Mouse (Mus musculus): Measurements from ENCODE around the gene Mrps10. TPM values are rescaled to one million over a fixed set of nuclear protein-coding genes. Genes with fewer than 3 reads are reported as not detected.
"Not testable (repeated sequence)": the region's sequence is repeated elsewhere in the genome, so short reads cannot be mapped to it uniquely, and the experiment has no call there.

The Mrps10 gene
- total RNA-seq (2021): 10 to 100 TPM; 36.0 to 40.5 TPM
- long read RNA-seq, experiment 1, transcript Mrps10-203 (7 exons, 1,018 nt): major isoform, 30 of 59 reads
- long read RNA-seq, experiment 1, transcript Mrps10-204 (7 exons, 1,017 nt): minor isoform, 18 of 59 reads
- long read RNA-seq, experiment 1, partial matches to known transcripts: 3 of 59 reads
- long read RNA-seq, experiment 1, other reads (novel, unspliced or antisense): 8 of 59 reads
- long read RNA-seq, experiment 2, transcript Mrps10-204 (7 exons, 1,017 nt): major isoform, 21 of 52 reads
- long read RNA-seq, experiment 2, transcript Mrps10-203 (7 exons, 1,018 nt): minor isoform, 20 of 52 reads
- long read RNA-seq, experiment 2, partial matches to known transcripts: 3 of 52 reads
- long read RNA-seq, experiment 2, other reads (novel, unspliced or antisense): 8 of 52 reads

- peak; percentile 66 to 85 for DNase-seq (ENCODE audit: low spot score in 2 of 2)
Observed at GRCm38 (mm10) chr17:47368401-47369086, at the start of gene Mrps10. Gene Mrps10, plus strand, starts transcription at chr17:47368887.

GRCm38 (mm10) chr17:47318972-47319625 is 49.6 kb upstream of the Mrps10 start:
- DNase-seq (ENCODE audit: low spot score in 2 of 2): no peak

GRCm38 (mm10) chr17:47319761-47320160 is 48.9 kb upstream of the Mrps10 start:
- DNase-seq (ENCODE audit: low spot score in 2 of 2): no peak

- DNase-seq (ENCODE audit: low spot score in 2 of 2): no peak
Observed at GRCm38 (mm10) chr17:47322128-47322990, 46.3 kb upstream of the Mrps10 start.

- no peak for DNase-seq (ENCODE audit: low spot score in 2 of 2)
Observed at GRCm38 (mm10) chr17:47322991-47323295, 45.7 kb upstream of the Mrps10 start.

- DNase-seq (ENCODE audit: low spot score in 2 of 2): no peak
Observed at GRCm38 (mm10) chr17:47327559-47327958, 41.1 kb upstream of the Mrps10 start.

GRCm38 (mm10) chr17:47327969-47328368 is 40.7 kb upstream of the Mrps10 start:
- DNase-seq (ENCODE audit: low spot score in 2 of 2): no peak

- DNase-seq (ENCODE audit: low spot score in 2 of 2): no peak
Observed at GRCm38 (mm10) chr17:47328552-47329343, 39.9 kb upstream of the Mrps10 start.

GRCm38 (mm10) chr17:47330616-47331015 is 38.1 kb upstream of the Mrps10 start:
- DNase-seq (ENCODE audit: low spot score in 2 of 2): no peak

GRCm38 (mm10) chr17:47332001-47332611 is 36.6 kb upstream of the Mrps10 start:
- peak; percentile 25 to 37 for DNase-seq (ENCODE audit: low spot score in 2 of 2)

GRCm38 (mm10) chr17:47332664-47333063 is 36.0 kb upstream of the Mrps10 start:
- DNase-seq (ENCODE audit: low spot score in 2 of 2): not testable (repeated sequence)

GRCm38 (mm10) chr17:47333409-47333808 is 35.3 kb upstream of the Mrps10 start:
- no peak for DNase-seq (ENCODE audit: low spot score in 2 of 2)

GRCm38 (mm10) chr17:47343121-47343520 is 25.6 kb upstream of the Mrps10 start:
- DNase-seq (ENCODE audit: low spot score in 2 of 2): no peak

GRCm38 (mm10) chr17:47349721-47350319 is 18.9 kb upstream of the Mrps10 start:
- DNase-seq (ENCODE audit: low spot score in 2 of 2): no peak

- DNase-seq (ENCODE audit: low spot score in 2 of 2): peak in 1 of 2 experiments; percentile 43
Observed at GRCm38 (mm10) chr17:47359964-47360363, 8.7 kb upstream of the Mrps10 start.

GRCm38 (mm10) chr17:47361343-47361742 is 7.3 kb upstream of the Mrps10 start:
- no peak for DNase-seq (ENCODE audit: low spot score in 2 of 2)

- peak in 1 of 2 experiments; percentile 17 for DNase-seq (ENCODE audit: low spot score in 2 of 2)
Observed at GRCm38 (mm10) chr17:47369087-47369443, 378 bp downstream of the Mrps10 start.

GRCm38 (mm10) chr17:47371451-47371850 is 2.8 kb downstream of the Mrps10 start:
- DNase-seq (ENCODE audit: low spot score in 2 of 2): peak in 1 of 2 experiments; percentile 50

- DNase-seq (ENCODE audit: low spot score in 2 of 2): no peak
Observed at GRCm38 (mm10) chr17:47373991-47374390, 5.3 kb downstream of the Mrps10 start.

All from gastrocnemius, postnatal 4 days (tissue).